Mouse (Mus musculus): ENCODE measurements around the gene Nucb1.
A peak's percentile ranks its signal among the peaks of the same experiment; 100 is the strongest.
"Not testable (repeated sequence)": the region's sequence is repeated elsewhere in the genome, so short reads cannot be mapped to it uniquely, and the experiment has no call there.

Nucb1 gene

DNA sequence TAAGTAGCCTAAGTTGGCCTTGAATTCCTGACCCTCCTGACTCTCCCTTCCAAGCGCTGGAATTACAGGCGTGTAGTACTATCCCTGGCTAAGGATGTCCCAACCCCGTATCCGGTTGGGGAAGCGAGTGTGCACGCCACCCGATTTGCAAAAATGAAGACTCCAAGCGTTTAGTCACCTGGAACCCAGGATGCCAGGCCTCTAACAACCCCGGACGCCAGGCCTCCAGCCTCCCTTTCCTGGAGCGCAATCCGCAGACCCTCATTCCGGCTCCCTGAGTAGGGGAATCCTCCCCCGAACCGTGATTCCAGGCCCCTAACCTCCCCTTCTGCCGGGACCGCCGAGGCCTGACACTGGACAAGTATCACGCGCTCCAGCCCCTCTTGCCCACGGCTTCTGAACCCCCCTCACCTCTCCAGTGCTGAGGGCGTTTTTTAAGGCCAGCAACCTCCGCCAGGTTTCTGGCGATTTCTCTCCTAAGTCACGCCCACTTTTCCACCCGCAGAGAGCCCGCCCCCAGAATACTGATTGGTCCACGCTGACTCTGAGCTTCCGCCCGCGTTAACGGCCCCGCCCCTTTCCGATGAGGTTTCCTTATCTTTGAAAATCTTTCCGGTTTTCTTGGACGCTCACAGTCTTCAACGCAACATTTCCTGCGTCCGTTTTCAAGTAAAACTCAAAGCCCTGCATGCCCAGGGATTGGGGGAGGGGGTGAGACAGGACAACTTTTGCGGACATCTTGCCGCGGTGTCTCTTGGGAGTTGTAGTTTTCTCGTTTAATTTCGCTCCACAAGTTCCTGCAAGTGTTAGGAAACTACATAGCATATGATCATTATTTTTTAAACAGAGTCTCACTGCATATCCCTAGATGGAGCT lies at the start of gene Nucb1:
Gene Nucb1, minus strand, starts transcription at position 495 of the 876 bp plus-strand sequence.
- peak; percentile 87 to 91 for DNase-seq

DNA sequence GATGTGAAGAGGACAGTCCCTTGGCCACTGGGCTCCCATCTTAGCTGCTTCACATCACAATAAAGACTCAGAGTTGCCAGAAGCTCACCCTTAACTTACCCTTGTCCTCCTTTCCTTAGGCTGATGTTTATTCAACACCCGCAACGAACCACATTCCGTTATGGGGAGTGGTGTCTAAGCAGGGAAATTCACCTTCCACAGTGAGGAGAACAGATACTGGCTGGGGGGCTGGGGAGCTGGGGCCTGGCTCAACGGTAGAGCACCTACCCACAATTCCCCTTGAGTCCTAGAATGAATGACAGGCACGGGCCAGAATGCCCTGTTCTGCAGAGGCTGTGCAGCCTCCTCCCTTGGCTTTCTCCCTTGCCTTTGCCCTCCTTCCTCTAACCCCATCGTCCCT lies 48.7 kb upstream of the Nucb1 start:
- no peak for DNase-seq

DNA sequence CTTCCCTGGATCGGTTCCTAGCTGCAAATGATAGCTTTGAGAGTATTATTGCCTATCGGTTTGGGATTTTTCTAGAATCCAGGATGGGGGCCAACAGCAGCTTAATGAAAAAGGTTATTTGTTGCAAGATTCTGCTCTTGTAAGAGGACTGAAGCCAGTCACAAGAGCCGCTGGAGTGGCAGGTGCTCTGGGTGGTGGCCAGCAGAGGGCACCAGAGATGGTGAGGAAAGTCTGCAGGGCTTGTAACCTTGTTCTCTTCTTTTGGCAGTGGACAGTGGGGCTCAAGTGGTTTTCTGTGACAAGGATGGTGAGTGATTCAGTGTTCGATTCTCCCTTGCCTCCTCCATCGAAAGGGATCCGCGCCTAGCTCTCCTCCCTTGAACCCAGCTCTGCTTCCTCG lies 45.6 kb upstream of the Nucb1 start:
- peak; percentile 87 to 89 for DNase-seq

DNA sequence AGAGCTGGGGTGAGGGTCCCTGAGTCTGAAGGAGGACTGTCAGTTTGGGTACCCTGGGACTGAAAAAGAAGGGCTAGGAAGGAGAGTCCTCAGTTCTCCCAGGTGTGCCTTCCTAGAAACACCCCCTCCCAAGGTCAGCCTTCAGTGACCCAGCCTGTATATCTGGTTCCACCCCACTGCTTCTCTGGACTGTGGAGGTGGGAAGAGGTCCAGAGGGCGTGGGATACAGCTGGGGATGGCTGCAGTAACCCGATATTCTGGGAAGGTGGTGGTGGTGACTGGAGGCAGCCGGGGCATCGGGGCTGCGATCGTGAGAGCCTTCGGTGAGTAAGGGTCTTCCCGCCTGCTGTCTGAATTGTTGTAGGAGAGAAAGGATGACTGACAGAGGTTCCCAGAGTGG lies 44.5 kb upstream of the Nucb1 start, which contains the start of gene Hsd17b14:
Gene Hsd17b14, plus strand, starts transcription at position 150 of the 400 bp plus-strand sequence.
- no peak for DNase-seq

DNA sequence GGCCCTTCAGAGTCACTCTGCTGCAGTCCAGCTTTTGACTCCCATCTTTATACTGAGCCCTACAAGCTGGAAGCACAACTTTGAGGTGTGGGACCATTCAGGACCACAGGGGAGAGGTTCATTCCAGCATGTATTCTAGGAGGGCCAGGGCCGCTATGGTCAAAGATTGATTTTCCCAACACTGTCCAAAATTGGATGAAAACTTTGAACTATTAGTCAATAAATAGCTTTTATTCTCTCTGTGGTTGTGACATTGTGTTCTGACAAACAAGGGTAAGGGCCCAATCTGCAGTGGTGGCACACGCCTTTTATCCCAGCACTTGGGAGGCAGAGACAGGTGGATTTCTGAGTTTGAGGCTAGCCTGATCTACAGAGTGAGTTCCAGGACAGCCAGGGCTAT lies 43.8 kb upstream of the Nucb1 start:
- no peak for DNase-seq

DNA sequence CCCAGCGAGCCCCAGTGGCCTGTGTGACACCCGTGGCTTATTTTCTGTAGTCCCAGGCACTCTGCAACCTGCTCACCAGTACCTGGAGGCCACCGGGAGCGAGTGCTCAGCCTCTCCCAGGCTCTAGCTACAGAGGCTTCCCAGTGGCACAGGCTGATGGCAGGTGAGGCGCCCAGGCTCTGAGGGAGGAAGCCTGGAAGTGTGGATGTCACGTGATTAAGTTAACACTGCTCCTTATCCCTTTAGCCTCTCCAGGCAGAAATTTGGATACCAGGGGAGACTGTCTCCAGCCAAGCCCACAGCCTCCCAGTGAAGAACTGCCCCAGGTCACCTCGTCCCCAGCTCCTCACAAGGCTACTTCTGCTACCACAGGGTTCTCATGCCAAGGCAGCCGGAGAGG lies 43.3 kb upstream of the Nucb1 start:
- DNase-seq: no peak

DNA sequence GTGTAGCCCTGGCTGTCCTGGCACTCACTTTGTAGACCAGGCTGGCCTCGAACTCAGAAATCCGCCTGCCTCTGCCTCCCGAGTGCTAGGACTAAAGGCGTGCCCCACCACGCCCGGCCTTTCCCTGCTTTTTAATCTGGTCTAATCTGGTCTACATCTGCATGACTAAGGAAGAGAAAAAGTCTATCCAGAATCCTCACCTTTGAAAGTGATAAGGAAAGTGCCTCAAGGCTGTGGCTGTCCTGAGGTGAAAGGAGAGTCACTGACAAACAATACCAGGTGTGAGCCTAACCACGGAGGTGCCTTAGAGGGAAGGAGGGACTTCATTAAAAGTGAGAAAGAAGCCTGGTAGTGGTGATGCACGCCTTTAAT lies 41.3 kb upstream of the Nucb1 start:
- no peak for DNase-seq

DNA sequence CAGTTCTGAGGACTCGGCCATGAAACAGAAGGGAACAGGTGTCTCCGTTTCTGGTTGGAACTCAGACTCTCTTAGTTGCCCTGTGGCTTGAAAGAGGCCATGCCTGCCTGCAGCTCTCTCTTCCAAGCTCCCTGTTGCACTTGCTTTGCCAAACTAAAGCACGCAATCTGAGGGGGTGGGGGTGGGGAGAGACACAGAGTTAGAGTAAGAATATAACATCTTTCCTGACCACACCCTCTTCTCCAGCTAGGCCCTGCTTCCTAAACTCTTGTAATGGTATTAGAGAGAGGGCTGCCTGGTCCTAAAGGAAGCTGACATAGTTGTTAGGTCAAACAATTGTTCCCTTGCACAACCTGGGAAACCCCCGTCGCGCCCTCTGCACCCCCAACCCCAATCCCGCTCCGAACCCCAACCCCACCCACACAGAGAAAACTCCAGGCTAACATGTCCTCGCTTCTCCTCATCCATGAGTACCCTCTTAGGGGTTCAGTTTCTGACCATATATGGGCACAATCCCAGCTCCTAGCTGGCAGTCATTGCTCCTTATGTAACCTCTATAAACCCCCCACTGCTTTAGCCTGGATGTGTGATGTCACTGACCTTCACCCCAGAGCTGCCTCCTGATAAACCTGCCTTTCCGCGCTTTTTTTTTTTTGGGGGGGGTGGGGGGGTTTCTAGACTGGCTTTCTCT lies 40.8 kb upstream of the Nucb1 start:
- no peak for DNase-seq

DNA sequence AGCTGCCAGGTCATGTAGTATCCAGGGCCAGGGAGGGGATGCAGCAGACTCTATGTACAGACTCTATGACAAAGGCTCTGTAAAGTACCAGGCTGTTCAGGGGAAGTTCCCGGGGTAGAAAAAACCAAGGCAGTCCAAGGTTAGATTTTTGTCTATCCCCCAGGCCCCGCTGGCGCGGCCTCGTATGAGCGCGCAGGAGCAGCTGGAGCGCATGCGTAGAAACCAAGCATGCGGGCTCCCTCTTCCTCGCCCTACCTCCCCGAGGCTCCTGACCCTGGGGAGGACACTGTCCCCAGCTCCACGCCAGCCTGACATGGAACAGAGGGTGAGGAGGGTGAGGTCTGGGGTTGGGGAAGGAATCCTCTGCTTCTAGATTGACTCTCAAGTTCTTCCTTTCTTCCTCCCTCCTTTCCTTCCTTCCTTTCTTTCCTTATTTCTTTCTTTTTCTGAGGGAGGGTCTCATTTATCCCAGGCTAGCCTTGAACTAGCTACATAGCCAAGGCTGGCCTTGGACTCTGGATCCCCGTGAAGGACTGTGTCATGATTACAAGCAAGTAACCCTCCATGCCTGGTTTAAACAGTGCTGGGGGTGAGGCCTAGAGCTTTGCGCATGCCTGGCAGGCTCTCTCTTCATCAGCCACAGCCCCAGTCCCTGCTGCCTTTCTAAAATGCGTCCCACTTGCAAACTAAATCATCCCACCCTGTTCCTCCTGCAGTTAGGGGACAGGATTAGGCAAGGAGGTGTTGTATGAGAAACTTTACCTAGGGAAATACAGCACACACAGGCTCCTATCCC lies 39.6 kb upstream of the Nucb1 start:
- no peak for DNase-seq

DNA sequence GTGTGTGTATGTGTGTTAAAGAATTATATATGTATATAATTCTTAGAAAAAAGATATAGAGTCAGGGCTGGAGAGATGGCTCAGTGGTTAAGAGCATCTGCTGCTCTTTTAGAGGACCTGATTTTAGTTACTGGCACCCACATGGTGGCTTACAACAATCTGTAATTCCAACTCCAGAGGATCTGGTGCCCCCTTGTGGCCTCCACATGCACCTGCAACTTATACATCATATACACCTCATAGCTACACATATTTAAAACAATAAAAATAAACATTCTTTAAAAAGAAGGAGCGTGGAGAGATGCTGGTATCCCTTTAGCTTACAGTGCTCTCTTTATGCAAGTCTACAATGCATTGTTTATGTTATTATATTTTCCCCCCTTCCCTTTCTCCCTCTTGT lies 34.3 kb upstream of the Nucb1 start:
- DNase-seq: no peak

DNA sequence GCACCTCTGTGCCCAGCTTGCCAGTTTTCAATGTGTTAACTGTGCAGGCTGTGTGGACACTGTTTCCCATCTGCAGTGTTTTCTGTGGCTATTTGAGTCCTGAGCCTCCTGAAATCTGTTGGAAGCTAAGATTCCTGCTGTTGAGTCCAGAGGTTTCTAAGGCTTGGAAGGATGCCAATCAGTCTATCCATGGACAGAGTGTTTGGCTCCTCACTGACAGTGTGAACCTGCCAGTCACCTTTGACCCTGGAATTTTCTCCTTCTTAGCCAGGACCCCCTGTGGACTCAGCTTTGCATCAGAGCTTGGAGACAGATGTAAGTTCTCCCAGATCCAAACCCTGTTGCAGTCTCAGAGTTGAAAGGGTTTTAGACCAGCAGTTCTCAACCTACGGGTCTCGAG lies 30.0 kb upstream of the Nucb1 start:
- DNase-seq: no peak

DNA sequence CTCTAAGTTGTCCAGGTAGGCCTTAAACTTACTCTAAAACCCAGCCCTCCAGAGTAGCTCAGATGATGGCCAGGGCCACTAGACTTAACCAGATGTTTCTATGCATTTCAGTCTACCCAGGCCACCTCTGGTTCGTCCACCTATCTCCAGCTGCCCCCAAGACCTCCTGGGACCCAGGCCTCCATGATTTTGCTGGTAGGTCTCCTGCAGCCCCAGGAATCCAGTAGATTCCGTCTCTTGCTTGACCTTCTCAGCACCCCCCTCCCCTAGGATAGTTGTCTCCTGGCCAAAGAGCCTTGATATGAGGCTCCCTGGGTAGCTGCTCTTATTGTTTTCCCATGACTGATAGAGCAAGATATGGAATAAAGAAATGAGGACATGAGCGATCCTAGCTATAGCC lies 28.9 kb upstream of the Nucb1 start:
- DNase-seq: no peak

DNA sequence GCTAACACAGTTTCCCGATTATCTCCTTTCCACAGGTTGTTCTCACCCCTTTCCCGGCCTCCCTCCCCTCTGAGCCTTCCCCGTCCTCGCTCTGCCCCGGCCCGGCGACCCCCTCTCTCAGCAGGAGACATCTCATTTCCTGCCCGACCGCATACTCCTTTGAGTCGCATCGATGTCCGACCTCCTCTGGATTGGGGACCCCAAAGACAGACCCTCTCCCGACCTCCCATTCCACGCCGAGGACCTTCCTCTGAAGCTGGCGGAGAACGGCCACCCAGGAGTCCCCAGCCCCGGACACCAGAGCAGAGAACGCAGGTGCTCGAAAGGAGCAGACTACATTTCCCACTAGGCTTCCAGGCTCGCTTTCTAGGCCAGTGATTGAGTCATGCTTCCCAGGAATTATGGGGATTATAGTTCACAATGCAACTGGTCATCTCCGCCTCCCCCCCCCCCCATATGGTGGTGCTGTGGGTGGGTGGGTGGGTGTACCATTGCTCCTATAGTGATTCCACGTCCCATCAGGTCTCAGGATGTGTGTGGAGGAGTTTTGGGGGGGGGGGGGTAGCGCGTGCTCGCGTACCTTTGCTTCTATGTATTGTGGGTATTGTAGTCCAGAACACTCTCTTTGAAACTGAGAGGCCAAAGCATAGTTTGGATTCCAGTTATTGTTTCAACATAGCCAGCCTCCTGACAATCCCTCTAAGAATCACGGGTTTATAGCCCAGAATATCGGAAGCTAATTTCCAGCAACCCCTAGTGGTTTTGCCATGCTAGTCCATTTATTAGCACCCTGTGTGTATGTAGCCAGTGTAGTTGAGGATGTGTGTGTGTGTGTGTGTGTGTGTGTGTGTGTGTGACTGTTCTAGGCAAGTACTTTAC lies 28.2 kb upstream of the Nucb1 start:
- DNase-seq: peak; percentile 65 to 73

DNA sequence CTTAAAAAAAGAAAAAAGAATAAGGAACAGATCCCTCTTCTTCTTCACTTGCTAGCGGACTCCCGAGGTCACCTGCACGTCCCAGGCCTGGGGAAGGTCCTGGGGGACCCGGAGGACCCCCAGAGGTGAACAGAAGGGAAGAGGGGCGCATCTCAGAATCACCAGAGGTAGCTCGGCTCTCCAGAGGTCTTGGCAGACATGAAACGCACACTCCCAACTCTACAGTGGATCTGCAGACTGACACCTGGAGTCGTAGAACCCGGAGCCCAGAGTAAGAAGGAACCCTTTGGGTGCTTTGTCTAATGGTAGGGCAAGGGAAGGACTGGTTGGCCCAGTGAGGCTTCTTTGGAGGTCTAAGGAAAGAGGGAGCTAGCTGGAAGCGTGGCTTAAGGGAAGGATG lies 27.4 kb upstream of the Nucb1 start:
- no peak for DNase-seq

DNA sequence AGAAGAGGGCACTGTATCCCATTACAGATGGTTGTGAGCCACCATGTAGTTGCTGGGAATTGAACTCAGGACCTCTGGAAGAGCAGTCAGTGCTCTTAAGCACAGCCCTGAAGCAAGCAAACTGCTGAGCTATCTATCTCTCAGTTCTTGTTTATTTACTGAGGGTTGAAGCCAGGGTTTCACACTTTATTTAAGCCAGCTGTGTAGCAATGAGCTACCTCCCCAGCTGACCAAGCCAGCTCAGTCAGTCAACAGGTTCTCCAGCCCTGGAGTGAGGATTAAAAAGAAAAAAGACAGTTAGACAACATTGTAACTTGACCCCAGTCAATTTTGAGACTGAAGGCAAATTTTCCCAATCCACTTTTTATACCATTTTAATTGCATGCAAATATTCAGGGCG lies 25.5 kb upstream of the Nucb1 start:
- no peak for DNase-seq

DNA sequence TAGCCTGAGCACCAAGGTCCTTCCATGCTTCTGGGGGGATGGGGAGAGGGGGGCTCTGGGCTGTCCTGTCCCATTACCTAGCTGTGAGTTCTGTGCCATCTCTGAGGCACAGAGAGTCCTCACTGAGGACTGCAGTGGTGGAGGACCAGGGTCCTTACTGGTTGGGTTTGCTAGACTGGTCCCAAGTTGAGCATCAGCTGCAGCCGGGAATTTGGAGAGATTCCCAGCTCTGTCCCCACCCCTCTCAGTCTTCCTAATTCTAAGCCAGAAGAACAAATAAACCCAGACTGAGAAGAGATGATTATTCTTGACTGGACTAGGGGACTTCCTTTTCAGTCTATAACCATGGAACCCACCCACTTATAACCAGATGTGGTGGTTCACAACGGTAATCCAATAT lies 20.4 kb upstream of the Nucb1 start:
- DNase-seq: no peak

DNA sequence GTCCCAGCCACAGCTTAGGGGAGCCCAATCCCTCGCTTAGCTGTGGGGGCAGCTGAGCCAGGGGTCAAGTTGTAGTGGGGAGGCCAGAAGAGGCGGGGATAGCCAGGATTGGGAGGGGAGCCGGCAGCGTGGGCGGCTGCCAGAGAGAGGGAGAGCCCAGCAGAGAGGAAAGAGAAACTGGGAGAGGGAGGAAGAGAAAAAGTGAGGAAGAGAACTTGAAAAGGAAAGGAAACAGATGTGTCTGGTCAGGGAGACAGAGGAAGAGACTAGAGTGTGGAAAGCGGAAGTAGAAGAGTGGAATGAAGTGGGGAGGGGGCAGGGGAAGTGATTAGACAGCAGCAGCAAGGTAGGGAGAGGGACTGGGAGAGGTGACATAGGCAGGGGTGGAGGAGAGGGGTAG lies 19.3 kb upstream of the Nucb1 start:
- DNase-seq: no peak

DNA sequence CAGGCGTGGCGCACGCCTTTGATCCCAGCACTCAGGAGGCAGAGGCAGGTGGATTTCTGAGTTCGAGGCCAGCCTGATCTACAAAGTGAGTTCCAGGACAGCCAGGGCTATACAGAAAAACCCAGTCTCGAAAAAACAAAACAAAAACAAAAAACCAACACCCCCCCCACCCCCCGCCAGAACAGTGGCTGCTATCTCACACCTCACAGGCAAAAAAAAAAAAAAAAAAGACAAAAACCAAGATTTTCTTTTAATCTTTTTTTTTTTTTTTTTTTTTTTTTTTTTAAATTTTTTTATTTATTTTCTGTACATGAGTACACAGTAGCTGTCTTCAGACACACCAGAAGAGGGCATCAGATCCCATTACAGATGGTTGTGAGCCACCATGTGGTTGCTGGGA lies 17.0 kb upstream of the Nucb1 start:
- DNase-seq: not testable (repeated sequence)

DNA sequence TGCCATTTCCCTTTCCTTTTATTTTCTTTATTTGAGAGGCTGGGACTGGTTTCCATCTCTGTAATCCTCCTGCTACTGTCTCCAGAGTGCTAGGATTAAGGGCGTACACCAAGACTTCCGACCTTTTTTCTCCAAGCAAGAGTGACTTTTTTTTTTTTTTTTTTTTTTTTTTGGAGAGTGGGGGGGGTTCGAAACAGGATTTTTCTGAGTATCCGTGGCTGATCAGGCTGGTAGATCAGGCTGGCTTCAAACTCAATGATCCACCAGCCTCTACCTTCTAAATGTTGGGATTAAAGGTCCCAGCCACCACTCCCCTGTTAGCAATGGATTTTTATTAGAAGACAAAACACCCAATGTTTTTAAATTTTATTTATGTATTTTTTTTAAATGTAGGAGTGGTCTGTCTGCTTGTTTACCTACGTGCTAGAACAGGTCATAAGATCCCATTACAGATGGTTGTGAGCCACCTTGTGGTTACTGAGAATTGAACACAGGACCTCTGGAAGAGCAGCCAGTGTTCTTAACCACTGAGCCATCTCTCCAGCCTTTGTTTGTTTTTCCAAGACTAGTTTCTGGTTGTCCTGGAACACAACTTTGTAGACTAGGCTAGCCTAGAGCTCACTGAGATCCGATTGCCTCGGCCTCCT lies 16.4 kb upstream of the Nucb1 start:
- DNase-seq: peak in 1 of 2 experiments; percentile 46

DNA sequence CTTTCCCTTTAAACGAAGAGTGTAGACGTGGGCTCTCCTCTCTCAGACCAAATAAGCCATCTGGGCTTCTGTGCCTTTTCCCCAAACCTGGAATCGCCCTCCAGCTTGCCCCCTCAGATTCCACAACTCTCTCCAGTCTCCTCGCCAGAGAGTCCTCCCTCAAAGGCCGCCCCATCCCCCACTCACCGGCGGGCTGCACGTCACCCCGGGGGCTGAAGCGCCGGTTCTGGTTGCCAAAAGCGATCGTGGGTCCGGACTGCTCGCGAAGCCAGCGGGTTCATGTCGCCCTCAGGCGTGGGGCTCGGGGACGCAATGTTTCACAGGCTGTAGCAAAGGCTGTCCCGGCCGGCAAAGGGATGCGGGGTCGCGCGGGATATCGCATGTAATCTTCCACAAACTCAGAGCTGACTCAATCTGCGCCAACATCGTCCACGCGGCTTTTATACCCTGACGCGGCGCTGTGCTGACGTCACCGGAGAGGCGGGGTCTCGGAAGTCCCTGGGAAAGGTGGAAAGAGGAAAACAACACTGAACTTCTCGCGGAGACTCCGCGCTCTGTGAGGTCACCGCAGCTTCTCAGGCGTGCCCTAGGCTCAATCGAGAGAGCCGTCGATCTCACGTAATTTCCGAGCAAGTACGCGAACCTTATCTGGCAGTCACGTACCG lies 15.7 kb upstream of the Nucb1 start, which contains the start of the genes Ppp1r15a and Plekha4:
Gene Ppp1r15a, minus strand, starts transcription at position 460 of the 665 bp plus-strand sequence.
Gene Plekha4, plus strand, starts transcription at position 522 of the 665 bp plus-strand sequence.
- peak; percentile 94 to 98 for DNase-seq
